Mouse (Mus musculus): Measurements from ENCODE around the gene B4galt2. TPM values are rescaled to one million over a fixed set of nuclear protein-coding genes. Genes with fewer than 3 reads are reported as not detected.
A peak's percentile ranks its signal among the peaks of the same experiment; 100 is the strongest.

The B4galt2 gene
- 1 to 10 TPM; 2.8 to 3.2 TPM for total RNA-seq (2021)
- long read RNA-seq, experiment 1, partial matches to known transcripts, result 2 of 6 reads
- long read RNA-seq, experiment 1, other reads (novel, unspliced or antisense), result 3 of 6 reads
- long read RNA-seq, experiment 2, result 0 reads

- peak; percentile 37 to 42 for DNase-seq
Observed at GRCm38 (mm10) chr4:117882701-117883691, at the start of gene B4galt2. Gene B4galt2, minus strand, starts transcription at chr4:117883487.

GRCm38 (mm10) chr4:117929391-117929881 is 46.1 kb upstream of the B4galt2 start, which contains the start of gene Artn:
Gene Artn, minus strand, starts transcription at chr4:117929763.
- no peak for DNase-seq
- intact Hi-C loops (cut with DNase I), result loop anchor here (2.0 to 5.0 kb wide), 2 partner anchors 97 to 153 kb away; partner anchors contain the start of gene Slc6a9

More at GRCm38 (mm10) chr4:117882701-117883691, at the start of gene B4galt2:
- intact Hi-C loops (cut with DNase I), result no loop called here

- DNase-seq, result peak in 1 of 2 experiments; percentile 36
- intact Hi-C loops (cut with DNase I), result loop anchor here (2.0 to 5.0 kb wide), 2 partner anchors 96 to 154 kb away; partner anchors contain the start of gene Slc6a9
Observed at GRCm38 (mm10) chr4:117928699-117929241, 45.5 kb upstream of the B4galt2 start.

- no peak for DNase-seq
- intact Hi-C loops (cut with DNase I), result loop anchor here (2.0 to 5.0 kb wide), 2 partner anchors 96 to 155 kb away; partner anchors contain the start of gene Slc6a9
Observed at GRCm38 (mm10) chr4:117928234-117928633, 44.9 kb upstream of the B4galt2 start.

- intact Hi-C loops (cut with DNase I), result loop anchor here (5.0 kb wide), 1 partner anchor 95 kb away; the partner anchor contains the start of gene Slc6a9
- no peak for DNase-seq
Observed at GRCm38 (mm10) chr4:117926545-117927482, 43.5 kb upstream of the B4galt2 start.

- intact Hi-C loops (cut with DNase I), result loop anchor here (5.0 kb wide), 1 partner anchor 93 kb away; the partner anchor contains the start of gene Slc6a9
- DNase-seq, result no peak
Observed at GRCm38 (mm10) chr4:117924916-117925315, 41.6 kb upstream of the B4galt2 start.

GRCm38 (mm10) chr4:117923450-117923849 is 40.2 kb upstream of the B4galt2 start:
- intact Hi-C loops (cut with DNase I), result no loop called here
- DNase-seq, result no peak

- DNase-seq, result no peak
- intact Hi-C loops (cut with DNase I), result no loop called here
Observed at GRCm38 (mm10) chr4:117921358-117921757, 38.1 kb upstream of the B4galt2 start.

- intact Hi-C loops (cut with DNase I), result loop anchor here (5.0 kb wide), 1 partner anchor 81 kb away; no protein-coding TSS in a partner anchor
Observed at GRCm38 (mm10) chr4:117918762-117919161, 35.5 kb upstream of the B4galt2 start.

GRCm38 (mm10) chr4:117918261-117918660 is 35.0 kb upstream of the B4galt2 start:
- intact Hi-C loops (cut with DNase I), result loop anchor here (5.0 kb wide), 1 partner anchor 81 kb away; no protein-coding TSS in a partner anchor
- DNase-seq, result no peak

More at GRCm38 (mm10) chr4:117918762-117919161, 35.5 kb upstream of the B4galt2 start:
- DNase-seq, result no peak

- intact Hi-C loops (cut with DNase I), result loop anchor here (5.0 kb wide), 1 partner anchor 81 kb away; no protein-coding TSS in a partner anchor
- no peak for DNase-seq
Observed at GRCm38 (mm10) chr4:117917847-117918246, 34.6 kb upstream of the B4galt2 start.

GRCm38 (mm10) chr4:117917402-117917801 is 34.1 kb upstream of the B4galt2 start:
- intact Hi-C loops (cut with DNase I), result loop anchor here (5.0 kb wide), 1 partner anchor 80 kb away; no protein-coding TSS in a partner anchor
- DNase-seq, result no peak

GRCm38 (mm10) chr4:117916386-117916785 is 33.1 kb upstream of the B4galt2 start:
- intact Hi-C loops (cut with DNase I), result loop anchor here (5.0 kb wide), 1 partner anchor 79 kb away; no protein-coding TSS in a partner anchor

GRCm38 (mm10) chr4:117915489-117916105 is 32.3 kb upstream of the B4galt2 start:
- intact Hi-C loops (cut with DNase I), result loop anchor here (5.0 kb wide), 1 partner anchor 78 kb away; no protein-coding TSS in a partner anchor
- no peak for DNase-seq

More at GRCm38 (mm10) chr4:117916386-117916785, 33.1 kb upstream of the B4galt2 start:
- no peak for DNase-seq

GRCm38 (mm10) chr4:117914591-117915442 is 31.5 kb upstream of the B4galt2 start, which contains the start of gene Ipo13:
Gene Ipo13, minus strand, starts transcription at chr4:117914999.
- DNase-seq, result peak; percentile 86 to 97
- intact Hi-C loops (cut with DNase I), result loop anchor here (5.0 kb wide), 1 partner anchor 78 kb away; no protein-coding TSS in a partner anchor

GRCm38 (mm10) chr4:117914031-117914430 is 30.7 kb upstream of the B4galt2 start:
- intact Hi-C loops (cut with DNase I), result no loop called here
- peak; percentile 65 to 69 for DNase-seq

GRCm38 (mm10) chr4:117913421-117913820 is 30.1 kb upstream of the B4galt2 start:
- intact Hi-C loops (cut with DNase I), result no loop called here
- DNase-seq, result no peak

Data from gastrocnemius, postnatal 36 days (tissue).